In the genomic region with DNA sequence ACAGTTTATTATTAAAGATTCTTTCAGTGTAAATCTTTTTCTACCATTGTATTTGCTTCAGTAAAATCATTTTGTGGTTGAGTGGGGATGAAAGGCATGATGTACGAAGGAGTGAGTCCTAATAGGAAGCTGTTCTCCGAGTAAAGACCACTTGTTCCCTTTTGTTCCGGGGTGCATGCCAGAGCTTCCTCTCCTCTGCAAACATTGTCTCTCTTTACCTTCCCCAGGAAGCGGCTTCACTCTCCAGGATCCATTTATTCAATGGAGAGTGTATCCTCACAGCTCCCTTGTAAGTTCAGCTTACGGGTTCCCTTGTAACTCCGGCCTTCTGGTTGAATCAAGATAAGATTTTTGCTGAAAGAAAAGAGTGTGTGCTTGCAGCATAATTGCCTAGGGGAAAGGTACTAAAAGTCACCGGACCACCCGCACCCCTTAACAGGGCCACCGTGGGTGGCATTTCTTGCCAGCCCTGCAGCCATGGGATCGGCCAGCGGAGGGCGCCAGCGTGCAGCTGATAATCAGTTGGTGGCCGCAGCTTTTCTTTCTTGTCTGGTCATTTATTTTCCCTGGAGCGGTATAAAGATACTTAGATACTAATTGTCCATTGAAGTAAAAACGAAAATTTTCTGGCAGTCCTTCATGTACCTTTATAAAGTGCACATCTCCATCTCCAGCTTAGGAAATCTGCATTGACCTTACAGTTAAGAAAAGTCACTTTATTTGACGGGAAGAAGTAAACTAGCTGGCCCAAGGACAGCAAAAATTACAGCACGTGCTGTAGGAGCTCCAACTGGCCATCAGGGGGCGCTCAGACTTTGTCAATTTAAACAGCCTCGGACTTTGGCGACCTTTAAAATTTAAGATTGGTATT, we compare ENCODE assay signal across 8 mouse cellular contexts. TPM values are rescaled to one million over a fixed set of nuclear protein-coding genes. Genes with fewer than 3 reads are reported as not detected.
DNase-seq lines count a peak whose midpoint lies in the region; ATAC-seq lines count a peak whose summit lies in the region.

No protein-coding gene starts in this region.

- H3K4me3 ChIP-seq in hindbrain, embryonic 14.5 days (replicated peaks; ENCODE audit: low read length), result peak overlapping the region; percentile 31

- no peaks in the 10 kb centered on the region for H3K9me3 ChIP-seq in hindbrain, embryonic 14.5 days (ENCODE audit: control insufficient read depth, low read length)

- peaks cover 30% of the 10 kb centered on the region for H3K27me3 ChIP-seq in hindbrain, embryonic 14.5 days (ENCODE audit: control insufficient read depth, insufficient read depth, low read length)

- peaks cover 7% of the 10 kb centered on the region; the same call in 1 of the 2 replicates for H3K4me1 ChIP-seq in hindbrain, embryonic 14.5 days (replicated peaks; ENCODE audit: control insufficient read depth, insufficient read depth, low read length)

- no peaks in the 10 kb centered on the region for H3K36me3 ChIP-seq in hindbrain, embryonic 14.5 days (replicated peaks; ENCODE audit: control insufficient read depth, insufficient read depth)

- 1% methylated on average over 21 of the region's 21 CpGs for WGBS in hindbrain, embryonic 14.5 days

- peak; percentile 81 for ATAC-seq in hindbrain, embryonic 14.5 days (ENCODE audit: low FRiP score)

- H3K27ac ChIP-seq in hindbrain, embryonic 14.5 days, result peak overlapping the region; percentile 90

- peak; percentile 71 for DNase-seq in R1 (ENCODE audit: low read depth, low spot score)
- peak; percentile 87 to 91 for DNase-seq in cerebellum, postnatal 25 days
- peak; percentile 85 to 88 for DNase-seq in frontal cortex, postnatal 36 days (ENCODE audit: low spot score in 2 of 2)
- DNase-seq in hindbrain, embryonic 14.5 days (ENCODE audit: low spot score), result peak; percentile 92
- peak; percentile 86 to 98 for DNase-seq in layer of hippocampus, postnatal 25 days (ENCODE audit: extremely low spot score in 1 of 2, low spot score in 1 of 2)
- DNase-seq in lung, postnatal 14 days, result peak; percentile 89
- peak; percentile 50 for DNase-seq in retina, adult 2 months (ENCODE audit: low read depth, low spot score)
- DNase-seq in thymus, postnatal 25 days, result peak; percentile 68

- peak overlapping the region; percentile 82 for H3K4me2 ChIP-seq in hindbrain, embryonic 14.5 days (replicated peaks)

- peak overlapping the region; percentile 63 for H3K9ac ChIP-seq in hindbrain, embryonic 14.5 days

RNA-seq across cellular contexts. Expression of a gene that starts 53.6 kb away (rescaled TPM):
- 80.9 and 83.2 TPM in 2 replicates for polyA plus RNA-seq in hindbrain, embryonic 14.5 days (2014; fragmentation: Nextera tagmentation; extraction: Ambion mirVana)
- total RNA-seq in layer of hippocampus, postnatal 25 days (2021), result 10 to 100 TPM; 41.6 to 58.6 TPM

Comparison
In these comparisons a context has a peak if more than half of its experiments do, and no peak if none do; other contexts are left out.
1. Peak in every context shown above with its lines: DNase-seq, ATAC-seq, H3K4me3 ChIP-seq and H3K27ac ChIP-seq.